Mouse (Mus musculus) kidney, adult 2 months (tissue): ENCODE results near the gene Glis3.

Experiments used
- CTCF ChIP-seq: fragments of 200-500 bp; conservative IDR thresholded peaks from 2 replicates; pipeline ENCODE4 v1.5.1; 2011; ENCODE audit warnings: low read depth, mild to moderate bottlenecking, control low read depth, low read length, moderate library complexity, mixed read lengths; ENCODE audit not compliant: insufficient read depth, insufficient read length
- POLR2A ChIP-seq: fragments of 200-500 bp; IDR thresholded peaks from one replicate; pipeline ENCODE4 v1.6.1; 2011; ENCODE audit warnings: low read depth, low read length, control low read depth

- TF ChIP-seq POLR2A (no peak), CTCF (peak; percentile 64)
Observed at GRCm38 (mm10) chr19:28697718-28698117, 17.8 kb upstream of the Glis3 start.
